Mouse (Mus musculus) intestine, embryonic 15.5 days (tissue): ENCODE measurements around the gene Kansl3. TPM values are rescaled to one million over a fixed set of nuclear protein-coding genes. Genes with fewer than 3 reads are reported as not detected.

Experiments
- ATAC-seq: fragments of 200-750 bp; cut with Nextera tagmentation; 2 replicates; pipeline ENCODE4 v1.8.0; 2017; ENCODE audit warnings: moderate TSS enrichment, moderate library complexity
- H3K27ac ChIP-seq: fragments of 300-500 bp; sonication (generic); 2 replicates; pipeline ENCODE4 v1.5.1; 2015; ENCODE audit warnings: mild to moderate bottlenecking, inconsistent platforms
- H3K27me3 ChIP-seq: fragments of 300-500 bp; sonication (generic); replicated peaks from 2 replicates; pipeline ENCODE4 v1.6.1; 2015; ENCODE audit warnings: inconsistent platforms
- H3K36me3 ChIP-seq: fragments of 300-500 bp; sonication (generic); 2 replicates; pipeline ENCODE4 v1.6.1; 2015; ENCODE audit warnings: inconsistent platforms
- H3K4me1 ChIP-seq: fragments of 300-500 bp; sonication (generic); replicated peaks from 2 replicates; pipeline ENCODE4 v1.6.1; 2015; ENCODE audit warnings: inconsistent platforms
- H3K4me2 ChIP-seq: fragments of 300-500 bp; sonication (generic); replicated peaks from 2 replicates; pipeline ENCODE4 v1.6.1; 2015; ENCODE audit warnings: mild to moderate bottlenecking, inconsistent platforms
- H3K4me3 ChIP-seq: fragments of 300-500 bp; sonication (generic); replicated peaks from 2 replicates; pipeline ENCODE4 v1.5.1; 2015; ENCODE audit warnings: inconsistent platforms
- H3K9ac ChIP-seq: fragments of 300-500 bp; sonication (generic); 2 replicates; pipeline ENCODE4 v1.6.1; 2015; ENCODE audit warnings: inconsistent platforms
- H3K9me3 ChIP-seq: fragments of 300-500 bp; sonication (generic); 2 replicates; pipeline ENCODE4 v1.6.1; 2016; ENCODE audit warnings: inconsistent platforms
- WGBS: fragments of 180-500 bp; shearing (Covaris S2); methylation state at CpG from one replicate; pipeline ENCODE4 v1.1.7; 2015; 5-methylcytosine and 5-hydroxymethylcytosine counted together
- polyA plus RNA-seq: library from polyadenylated mRNA; unstranded; fragments of >200 nt; fragmentation: Nextera tagmentation; extraction: Ambion mirVana; gene quantifications from 2 replicates; pipeline ENCODE4 v1.2.1, GENCODE M21; 2015

The Kansl3 gene
- polyA plus RNA-seq, 1 experiment from 2014 or later = 32.2 TPM

DNA sequence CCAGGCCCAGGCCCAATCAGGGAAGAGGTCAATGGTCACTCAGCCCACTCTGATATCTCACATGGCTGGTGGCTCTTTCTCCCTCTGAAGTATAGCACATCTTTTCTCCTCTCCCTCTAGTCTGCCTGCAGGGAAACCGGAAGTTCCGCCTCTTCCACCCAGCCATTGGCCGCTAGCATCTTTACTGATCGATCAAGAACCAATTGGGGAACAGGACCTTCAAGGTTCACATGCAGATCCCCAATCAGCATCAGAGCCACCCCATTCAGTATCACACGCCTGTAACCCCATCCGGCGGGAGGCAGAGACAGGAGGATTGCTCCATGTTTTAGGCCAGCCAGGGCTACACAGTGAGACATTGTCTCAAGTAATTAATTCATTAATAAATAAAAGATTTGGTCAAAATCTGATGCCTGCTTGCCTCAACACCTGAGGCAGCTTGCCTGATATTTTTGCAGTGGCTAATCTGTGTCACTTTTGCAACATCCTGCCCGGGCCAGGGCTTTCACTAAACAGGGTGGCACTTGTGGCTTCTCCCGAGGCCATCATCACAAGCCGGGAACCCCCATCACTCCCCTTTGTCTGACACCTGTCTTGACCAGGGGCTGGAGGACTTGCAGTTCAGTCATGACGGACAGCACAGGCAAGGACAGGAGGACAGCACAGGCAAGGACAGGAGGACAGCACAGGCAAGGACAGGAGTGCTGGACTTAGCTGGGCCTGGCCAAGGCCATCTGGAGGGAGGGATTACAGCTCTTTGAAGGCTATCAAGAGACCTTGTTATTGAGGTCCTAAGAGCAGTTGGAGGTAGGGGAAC is 53.8 kb downstream of the Kansl3 start:
- 88% methylated on average over 11 of the region's 11 CpGs for WGBS
- no peaks in the 10 kb centered on the region for H3K27me3 ChIP-seq
- H3K36me3 ChIP-seq = no peaks in the 10 kb centered on the region
- H3K4me2 ChIP-seq = no peak overlapping the region
- no peaks in the 10 kb centered on the region for H3K4me1 ChIP-seq
- no peak overlapping the region for H3K4me3 ChIP-seq
- no peaks in the 10 kb centered on the region for H3K9me3 ChIP-seq
- no peak overlapping the region for H3K27ac ChIP-seq
- no peak; the same call in 1 of the 2 replicates for ATAC-seq
- H3K9ac ChIP-seq = no peak overlapping the region

DNA sequence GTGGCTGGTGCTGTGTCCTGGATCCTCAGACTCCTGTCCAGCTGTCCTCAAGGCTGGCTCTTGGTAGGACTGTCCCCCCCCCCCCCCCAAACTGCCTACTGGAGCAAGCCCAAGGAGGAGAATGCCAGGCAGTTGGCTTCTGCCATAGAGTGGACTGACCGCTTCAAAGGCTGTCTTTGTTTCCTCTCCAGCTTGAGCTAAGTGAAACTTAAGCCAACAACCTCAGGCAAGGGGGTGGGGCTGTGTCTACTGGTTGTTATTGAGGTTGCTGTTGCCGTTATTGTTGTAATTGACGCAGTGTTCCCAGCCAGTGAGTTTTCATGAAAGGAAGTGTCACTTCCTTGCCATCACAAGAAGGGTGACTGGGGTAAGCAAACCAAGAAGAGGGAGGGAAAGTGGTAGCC is 59.5 kb downstream of the Kansl3 start:
- Histone ChIP-seq H3K4me1 (peaks cover 10% of the 10 kb centered on the region; the same call in 1 of the 2 replicates), H3K9me3 (no peaks in the 10 kb centered on the region), H3K4me3 (no peak overlapping the region), H3K4me2 (peak overlapping the region; percentile 90), H3K9ac (no peak overlapping the region), H3K27me3 (0 out of 2 replicates have a peak, but pooled peaks cover 5% of the 10 kb centered on the region), H3K27ac (no peak overlapping the region), H3K36me3 (no peaks in the 10 kb centered on the region)
- 44% methylated on average over 3 of the region's 3 CpGs for WGBS
- ATAC-seq = no peak

DNA sequence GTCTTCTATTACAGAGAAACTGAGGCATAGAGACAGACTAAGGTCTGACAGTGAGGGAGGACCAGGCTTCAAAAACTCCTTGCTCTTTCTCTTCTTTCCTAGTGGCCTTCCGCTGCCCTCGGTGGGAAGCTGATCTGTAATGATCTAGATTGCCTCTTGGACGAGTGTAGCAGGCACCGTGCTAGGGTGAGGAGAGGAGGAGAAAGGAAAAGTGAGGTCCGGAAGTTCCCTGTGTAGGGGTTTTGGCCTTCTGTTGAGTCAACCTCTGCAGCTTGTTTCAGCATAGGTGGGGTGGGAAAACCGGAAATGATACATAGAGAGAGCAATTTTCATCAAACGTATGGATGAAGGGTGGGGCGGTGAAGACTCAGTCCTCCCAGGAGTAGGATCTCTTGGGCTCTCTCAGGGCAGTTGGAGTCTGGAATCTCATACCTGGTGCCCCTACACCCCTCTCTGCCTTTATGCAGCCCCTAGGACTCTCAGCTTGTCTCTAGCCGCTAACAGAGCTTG is 60.0 kb downstream of the Kansl3 start:
- Histone ChIP-seq H3K9me3 (no peaks in the 10 kb centered on the region), H3K4me1 (peaks cover 10% of the 10 kb centered on the region; the same call in 1 of the 2 replicates), H3K4me2 (peak overlapping the region; percentile 90), H3K27ac (no peak overlapping the region), H3K36me3 (no peaks in the 10 kb centered on the region), H3K9ac (no peak overlapping the region), H3K4me3 (no peak overlapping the region), H3K27me3 (0 out of 2 replicates have a peak, but pooled peaks cover 5% of the 10 kb centered on the region)
- ATAC-seq = no peak
- 54% methylated on average over 9 of the region's 9 CpGs for WGBS

DNA sequence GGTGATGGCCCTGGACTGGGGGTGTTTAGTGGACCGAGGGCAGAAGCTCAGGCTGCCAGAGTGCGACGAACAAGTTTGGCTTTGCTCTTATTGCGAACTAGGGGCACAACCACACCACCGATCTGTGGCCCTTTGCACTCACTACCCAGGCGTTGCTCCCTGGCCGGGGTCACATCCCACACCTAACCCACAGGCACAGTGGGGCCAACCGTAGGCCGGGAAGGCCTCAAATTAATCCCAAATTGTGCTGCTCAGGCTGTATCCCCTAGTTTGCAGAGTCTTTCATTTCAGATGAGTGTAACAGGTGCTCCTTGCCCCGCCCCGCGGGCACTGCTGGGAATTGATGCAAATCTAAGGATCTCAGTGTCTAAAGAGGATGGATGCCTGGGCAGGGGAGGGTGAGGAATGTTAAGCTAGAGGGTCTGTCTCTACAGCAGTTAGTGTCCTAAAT is 60.5 kb downstream of the Kansl3 start:
- Histone ChIP-seq H3K4me2 (peak overlapping the region; percentile 90), H3K27ac (no peak overlapping the region), H3K4me3 (peak overlapping the region; percentile 60), H3K36me3 (no peaks in the 10 kb centered on the region), H3K9me3 (no peaks in the 10 kb centered on the region), H3K4me1 (peaks cover 10% of the 10 kb centered on the region; the same call in 1 of the 2 replicates), H3K27me3 (0 out of 2 replicates have a peak, but pooled peaks cover 5% of the 10 kb centered on the region), H3K9ac (peak overlapping the region; percentile 61)
- no peak for ATAC-seq
- 12% methylated on average over 12 of the region's 12 CpGs for WGBS

DNA sequence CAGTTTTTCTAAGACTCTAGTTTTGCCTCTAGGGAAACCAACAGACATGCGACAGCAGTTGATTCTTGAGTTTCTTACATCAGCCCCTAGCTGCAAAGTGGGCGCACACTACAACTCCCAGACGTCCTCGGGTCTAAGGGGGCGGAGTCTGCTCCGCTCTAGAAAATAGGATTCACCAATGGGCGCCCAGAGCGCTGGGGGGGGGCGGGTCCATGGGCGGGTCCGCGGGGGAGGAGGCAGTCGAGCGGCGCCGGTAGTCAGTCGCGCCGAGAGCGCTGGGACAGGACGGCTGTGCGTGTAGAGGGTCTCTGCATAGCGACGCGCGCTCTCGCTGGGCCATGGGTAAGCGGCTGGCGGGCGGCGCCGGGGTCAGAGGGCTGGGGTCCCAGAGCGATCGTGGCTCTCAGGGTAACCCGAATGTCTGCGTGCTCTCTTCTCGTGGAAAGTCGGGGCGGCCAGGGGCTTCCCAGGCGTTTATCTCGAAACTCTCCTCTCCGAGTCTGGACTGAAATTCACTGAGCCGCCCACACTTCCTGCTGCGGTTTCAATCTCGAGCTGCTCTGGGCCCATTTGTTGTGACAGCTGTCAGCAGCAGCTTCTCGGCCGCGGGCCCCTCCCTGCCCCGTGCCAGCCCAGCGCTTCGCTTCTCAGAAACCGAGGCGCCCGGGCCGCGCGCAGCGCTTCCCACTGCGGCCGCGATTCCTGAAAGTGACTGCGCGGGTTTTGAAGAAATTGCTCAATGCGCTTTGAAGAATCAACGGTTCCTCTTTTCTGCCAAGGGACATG is 61.3 kb downstream of the Kansl3 start, which contains the start of gene Arid5a:
Gene Arid5a, plus strand, starts transcription at position 239 of the 786 bp plus-strand sequence.
- H3K4me1 ChIP-seq = peaks cover 16% of the 10 kb centered on the region; the same call in 1 of the 2 replicates
- H3K36me3 ChIP-seq = no peaks in the 10 kb centered on the region
- H3K9ac ChIP-seq = peak within 1 kb of the TSS; percentile 61
- H3K27ac ChIP-seq = peak within 1 kb of the TSS; percentile 46; the same call in 1 of the 2 replicates
- peak within 1 kb of the TSS; percentile 90 for H3K4me2 ChIP-seq
- no peaks in the 10 kb centered on the region for H3K9me3 ChIP-seq
- WGBS = under 1% methylated on average over 65 of the region's 65 CpGs
- H3K4me3 ChIP-seq = peak within 1 kb of the TSS; percentile 60
- 0 out of 2 replicates have a peak, but pooled peaks cover 9% of the 10 kb centered on the region for H3K27me3 ChIP-seq
- ATAC-seq = peak; percentile 94

DNA sequence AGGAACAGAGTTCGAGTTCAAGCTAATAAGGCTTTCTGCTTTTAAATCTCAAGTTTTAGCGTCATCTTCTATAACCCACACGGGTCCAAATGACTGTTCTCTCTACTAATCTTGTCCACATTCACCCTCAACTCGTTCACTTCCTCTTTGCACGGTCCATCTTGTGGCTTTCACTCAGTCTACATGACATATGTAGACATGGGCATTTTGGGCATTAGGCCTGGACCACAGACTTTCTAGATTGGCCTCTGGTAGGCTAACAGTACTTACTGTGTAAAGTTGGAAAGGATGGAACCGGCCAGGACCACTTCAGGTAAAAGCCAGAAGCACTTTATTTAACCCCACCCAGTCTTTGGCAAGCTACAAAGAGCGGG is 61.9 kb downstream of the Kansl3 start:
- H3K27ac ChIP-seq = no peak overlapping the region
- 63% methylated on average over 7 of the region's 7 CpGs for WGBS
- H3K36me3 ChIP-seq = no peaks in the 10 kb centered on the region
- peak; percentile 3 for ATAC-seq
- H3K4me1 ChIP-seq = peaks cover 16% of the 10 kb centered on the region; the same call in 1 of the 2 replicates
- H3K9ac ChIP-seq = no peak overlapping the region
- 0 out of 2 replicates have a peak, but pooled peaks cover 9% of the 10 kb centered on the region for H3K27me3 ChIP-seq
- H3K4me3 ChIP-seq = no peak overlapping the region
- H3K9me3 ChIP-seq = no peaks in the 10 kb centered on the region
- no peak overlapping the region for H3K4me2 ChIP-seq

DNA sequence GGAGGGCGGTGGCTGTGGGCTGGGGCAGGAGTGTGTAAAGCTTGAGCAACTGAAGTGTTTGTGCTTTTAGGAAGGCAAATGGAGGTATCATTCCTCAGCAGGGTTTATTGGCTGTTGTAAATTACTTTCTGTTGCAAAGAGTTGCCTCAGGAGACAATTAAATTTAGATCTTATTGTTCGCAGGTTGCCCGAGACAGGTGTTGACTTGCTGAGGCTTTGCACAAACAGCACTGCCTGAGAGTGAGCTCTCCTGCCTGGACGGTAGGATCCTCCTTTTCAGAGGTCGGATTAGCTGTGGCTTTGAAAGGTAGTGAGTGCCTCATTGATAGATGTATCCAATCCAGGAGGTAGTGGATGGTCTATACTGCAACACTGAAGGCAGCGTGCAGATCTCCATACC is 62.9 kb downstream of the Kansl3 start:
- no peak overlapping the region for H3K4me3 ChIP-seq
- H3K9ac ChIP-seq = no peak overlapping the region
- H3K36me3 ChIP-seq = no peaks in the 10 kb centered on the region
- 67% methylated on average over 6 of the region's 6 CpGs for WGBS
- peaks cover 16% of the 10 kb centered on the region; the same call in 1 of the 2 replicates for H3K4me1 ChIP-seq
- H3K27ac ChIP-seq = no peak overlapping the region
- no peak for ATAC-seq
- 0 out of 2 replicates have a peak, but pooled peaks cover 9% of the 10 kb centered on the region for H3K27me3 ChIP-seq
- no peaks in the 10 kb centered on the region for H3K9me3 ChIP-seq
- no peak overlapping the region for H3K4me2 ChIP-seq

DNA sequence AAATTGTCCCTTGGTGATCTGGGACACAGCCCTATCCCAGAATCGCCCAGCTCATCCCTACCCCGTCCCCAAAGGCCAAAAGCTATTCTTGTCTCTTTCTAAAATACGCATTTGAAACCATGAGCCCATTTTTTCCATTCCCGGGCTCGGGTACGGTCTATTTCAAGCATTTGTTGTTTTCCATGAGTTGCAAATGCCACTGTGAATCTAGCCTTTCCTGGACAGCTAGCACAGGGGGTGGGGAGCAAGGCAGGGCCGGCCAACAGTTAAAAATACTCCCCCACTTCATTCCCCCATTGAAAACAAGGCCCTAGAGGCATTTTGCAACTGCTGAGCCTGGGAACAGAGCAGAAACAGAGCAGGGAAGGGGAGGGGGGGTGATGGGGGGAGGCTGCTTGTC is 64.2 kb downstream of the Kansl3 start:
- H3K9ac ChIP-seq = no peak overlapping the region
- ATAC-seq = no peak
- H3K27ac ChIP-seq = no peak overlapping the region
- no peak overlapping the region for H3K4me3 ChIP-seq
- 0 out of 2 replicates have a peak, but pooled peaks cover 9% of the 10 kb centered on the region for H3K27me3 ChIP-seq
- H3K36me3 ChIP-seq = no peaks in the 10 kb centered on the region
- WGBS = 68% methylated on average over 7 of the region's 7 CpGs
- peaks cover 16% of the 10 kb centered on the region; the same call in 1 of the 2 replicates for H3K4me1 ChIP-seq
- no peaks in the 10 kb centered on the region for H3K9me3 ChIP-seq
- H3K4me2 ChIP-seq = no peak overlapping the region

DNA sequence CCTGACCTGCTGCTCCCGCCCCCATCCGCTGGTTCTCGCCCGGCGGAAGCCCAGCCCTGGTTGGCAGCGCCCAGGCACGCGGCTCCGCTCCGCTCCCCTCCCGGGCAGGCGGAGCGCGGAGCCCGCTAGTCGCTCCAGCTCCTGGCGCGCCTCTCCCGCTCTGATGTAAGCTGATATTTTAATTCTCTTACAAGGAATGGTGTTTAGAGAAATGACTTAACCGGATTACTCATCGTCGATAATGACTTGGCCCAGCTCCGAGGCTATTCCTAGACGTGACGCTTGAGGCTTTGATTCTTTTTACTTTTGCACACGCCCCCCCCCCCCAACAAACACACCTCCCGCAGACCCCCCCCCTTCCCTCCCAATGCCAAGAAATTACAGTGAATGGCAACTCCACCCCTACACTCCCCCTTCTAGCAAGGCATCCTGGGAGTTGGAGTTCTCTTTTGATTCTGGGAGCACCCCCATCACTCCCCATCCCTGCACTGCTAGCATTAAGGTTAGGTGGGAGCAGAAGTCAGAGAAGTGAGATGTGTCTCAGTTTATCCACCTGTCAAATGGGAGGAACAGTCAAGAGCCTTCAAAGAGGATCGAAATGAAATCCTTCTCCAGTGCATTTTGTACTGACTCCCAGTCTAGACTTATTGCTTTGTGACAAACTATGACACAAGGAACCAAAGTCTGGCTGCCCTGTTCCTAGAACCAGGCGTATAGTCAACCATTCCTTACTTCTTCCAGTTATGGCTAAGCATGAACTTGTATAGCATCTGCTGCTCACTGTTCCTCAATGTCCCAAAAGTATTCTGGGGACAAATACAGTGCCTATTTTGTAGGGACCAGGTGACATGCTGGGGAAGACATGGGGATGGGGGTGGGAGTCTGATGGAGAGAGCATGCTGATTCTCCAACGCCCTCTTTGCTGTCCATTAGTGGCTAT is 65.3 kb downstream of the Kansl3 start:
- Histone ChIP-seq H3K4me2 (peak overlapping the region; percentile 83), H3K36me3 (no peaks in the 10 kb centered on the region), H3K27me3 (0 out of 2 replicates have a peak, but pooled peaks cover 9% of the 10 kb centered on the region), H3K27ac (peak overlapping the region; percentile 51; the same call in 1 of the 2 replicates), H3K9me3 (no peaks in the 10 kb centered on the region), H3K4me3 (peak overlapping the region; percentile 34), H3K9ac (peak overlapping the region; percentile 32; the same call in 1 of the 2 replicates), H3K4me1 (peaks cover 10% of the 10 kb centered on the region; the same call in 1 of the 2 replicates)
- ATAC-seq = peak; percentile 57
- 9% methylated on average over 30 of the region's 30 CpGs for WGBS

DNA sequence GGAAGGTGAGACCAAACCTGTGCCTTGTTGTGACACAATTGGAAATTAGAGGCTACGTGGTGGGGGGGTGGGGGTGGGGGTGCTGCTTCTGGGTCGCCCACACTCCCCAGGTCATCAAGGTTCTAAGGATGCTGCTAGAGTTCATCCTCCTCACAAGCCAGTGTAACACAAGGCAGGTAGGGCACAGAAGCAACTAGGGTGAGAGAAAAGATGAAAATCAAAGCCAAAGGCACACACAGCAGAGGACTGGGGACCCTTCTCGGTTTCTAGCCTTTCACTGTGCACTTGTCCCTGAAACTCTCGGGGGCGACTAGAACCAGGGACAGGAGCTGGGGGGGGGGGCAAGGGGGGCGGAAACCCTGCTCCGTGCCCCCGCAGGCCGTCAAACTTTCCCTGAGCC is 66.0 kb downstream of the Kansl3 start:
- ATAC-seq = no peak
- Histone ChIP-seq H3K36me3 (no peaks in the 10 kb centered on the region), H3K4me2 (peak overlapping the region; percentile 83), H3K27ac (peak overlapping the region; percentile 51; the same call in 1 of the 2 replicates), H3K27me3 (0 out of 2 replicates have a peak, but pooled peaks cover 16% of the 10 kb centered on the region), H3K4me3 (peak overlapping the region; percentile 34), H3K9ac (peak overlapping the region; percentile 32; the same call in 1 of the 2 replicates), H3K9me3 (no peaks in the 10 kb centered on the region), H3K4me1 (peaks cover 5% of the 10 kb centered on the region; the same call in 1 of the 2 replicates)
- whole genome bisulfite sequencing = 18% methylated on average over 8 of the region's 9 CpGs

DNA sequence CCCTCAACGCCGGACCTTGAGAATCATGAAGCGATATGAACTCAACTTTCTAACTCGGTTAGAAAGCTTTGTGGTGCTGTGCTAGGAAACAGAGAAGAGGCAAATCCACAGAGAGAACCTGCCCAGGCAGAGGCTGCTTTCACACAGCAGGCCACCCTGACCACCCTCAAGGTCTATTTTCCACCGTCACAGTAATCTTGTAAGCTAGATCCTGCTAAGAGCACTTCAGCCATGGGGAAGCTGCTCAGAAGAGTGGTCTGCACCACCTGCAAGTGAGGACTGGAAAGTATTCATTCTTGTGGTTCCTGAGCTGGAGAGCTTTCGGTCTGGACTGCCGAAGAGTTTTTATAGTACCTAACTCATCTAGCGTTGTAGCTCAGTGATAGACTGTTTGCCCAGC is 66.7 kb downstream of the Kansl3 start:
- H3K36me3 ChIP-seq = no peaks in the 10 kb centered on the region
- no peak overlapping the region for H3K4me2 ChIP-seq
- H3K4me1 ChIP-seq = peaks cover 5% of the 10 kb centered on the region; the same call in 1 of the 2 replicates
- no peak overlapping the region for H3K27ac ChIP-seq
- H3K9me3 ChIP-seq = no peaks in the 10 kb centered on the region
- H3K9ac ChIP-seq = no peak overlapping the region
- WGBS = 82% methylated on average over 8 of the region's 8 CpGs
- no peak overlapping the region for H3K4me3 ChIP-seq
- 0 out of 2 replicates have a peak, but pooled peaks cover 16% of the 10 kb centered on the region for H3K27me3 ChIP-seq
- no peak for ATAC-seq
